Mouse (Mus musculus) kidney, adult 2 months (tissue): ENCODE measurements around the gene Hdgfl2.

ENCODE experiments used
- CTCF ChIP-seq: fragments of 200-500 bp; conservative IDR thresholded peaks from 2 replicates; pipeline ENCODE4 v1.5.1; 2011; ENCODE audit warnings: low read depth, mild to moderate bottlenecking, control low read depth, low read length, moderate library complexity, mixed read lengths; ENCODE audit not compliant: insufficient read depth, insufficient read length
- POLR2A ChIP-seq: fragments of 200-500 bp; IDR thresholded peaks from one replicate; pipeline ENCODE4 v1.6.1; 2011; ENCODE audit warnings: low read depth, low read length, control low read depth

DNA sequence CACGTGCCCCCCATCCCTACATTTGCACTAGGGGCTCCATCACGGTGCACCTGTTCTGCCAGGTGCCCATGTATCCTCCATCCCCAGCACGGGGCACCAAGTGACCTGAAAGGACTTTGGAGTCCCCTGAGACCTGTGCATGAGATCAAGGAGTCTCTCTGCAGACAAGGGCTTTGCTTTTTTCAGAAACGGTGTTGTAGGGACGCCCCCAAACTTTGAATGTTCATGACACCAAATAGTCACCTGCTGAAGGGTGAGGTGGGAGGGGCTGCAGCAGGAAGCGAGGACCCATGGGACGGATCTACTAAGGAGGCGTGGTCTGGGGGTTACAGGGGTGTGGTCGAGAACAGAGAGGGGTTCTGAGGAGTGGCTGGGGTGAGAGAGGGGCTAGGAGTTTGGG is 68.8 kb downstream of the Hdgfl2 start:
- TF ChIP-seq CTCF (no peak), POLR2A (no peak)
